Mouse (Mus musculus): ENCODE results near the gene Fermt2.

- TF ChIP-seq POLR2A (IDR thresholded peaks at IDR 0.05; ENCODE audit: insufficient read depth, low read length) = no peak
- TF ChIP-seq EP300 (IDR thresholded peaks at IDR 0.05; ENCODE audit: insufficient read depth, low read depth, low read length) = no peak
Measured at GRCm38 (mm10) chr14:45530364-45531345, 737 bp upstream of the Fermt2 start.

Data from ES-Bruce4 (cell line).